Mouse (Mus musculus): ENCODE results near the gene Zfp69. TPM values are rescaled to one million over a fixed set of nuclear protein-coding genes. Genes with fewer than 3 reads are reported as not detected.

Zfp69 gene
- 8.8 and 9.8 TPM in 2 replicates for polyA plus RNA-seq (2014; fragmentation: Nextera tagmentation; extraction: Ambion mirVana)

DNA sequence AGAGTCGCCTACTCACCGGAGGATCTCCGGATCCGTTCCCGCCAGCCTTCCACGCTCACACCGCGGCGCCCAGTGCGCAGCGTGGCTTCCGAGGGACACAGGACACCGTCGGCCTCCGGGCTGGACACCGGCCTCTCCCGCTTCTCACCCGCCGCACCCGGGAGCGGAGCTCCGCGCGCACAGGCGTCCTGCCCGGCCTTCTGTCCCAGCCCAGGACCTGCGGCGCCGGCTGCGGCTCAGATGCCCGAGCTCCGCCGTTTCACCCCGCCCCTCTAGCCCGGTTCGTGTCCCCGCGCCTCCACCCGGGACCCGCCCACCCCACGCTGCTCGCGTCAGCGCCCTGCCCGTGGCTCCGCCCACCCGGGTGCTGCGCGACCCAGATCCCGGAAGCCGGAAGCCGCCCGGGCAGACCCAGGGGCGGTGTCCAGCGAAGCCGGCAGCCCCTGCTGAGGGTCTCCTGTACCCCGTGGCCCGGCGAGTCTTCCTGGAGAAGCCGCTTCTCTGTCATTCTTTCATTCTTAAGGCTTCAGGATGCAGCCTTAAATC is at the start of gene Zfp69:
Gene Zfp69 (minus strand): TSS at position 272 of the 546 bp plus-strand sequence.
- WGBS, result 0% methylated on average over 60 of the region's 60 CpGs
- Histone ChIP-seq H3K9me3 (ENCODE audit: control insufficient read depth, low read length) (no peaks in the 10 kb centered on the region), H3K36me3 (ENCODE audit: control insufficient read depth, insufficient read depth, low read length) (no peaks in the 10 kb centered on the region), H3K9ac (ENCODE audit: low read length) (peak within 1 kb of the TSS; percentile 83), H3K4me2 (ENCODE audit: low read depth, low read length, severe bottlenecking) (peak within 1 kb of the TSS; percentile 82), H3K27me3 (ENCODE audit: control insufficient read depth, insufficient read depth, low read length) (no peaks in the 10 kb centered on the region), H3K4me3 (ENCODE audit: low read depth, low read length) (peak within 1 kb of the TSS; percentile 69), H3K27ac (ENCODE audit: low read depth, low read length) (peak within 1 kb of the TSS; percentile 64), H3K4me1 (replicated peaks; ENCODE audit: control insufficient read depth, insufficient read depth, low read length) (no peaks in the 10 kb centered on the region)
- DNase-seq (ENCODE audit: low spot score) (peak; percentile 95), ATAC-seq (replicated peaks; ENCODE audit: low FRiP score) (peak; percentile 98)

DNA sequence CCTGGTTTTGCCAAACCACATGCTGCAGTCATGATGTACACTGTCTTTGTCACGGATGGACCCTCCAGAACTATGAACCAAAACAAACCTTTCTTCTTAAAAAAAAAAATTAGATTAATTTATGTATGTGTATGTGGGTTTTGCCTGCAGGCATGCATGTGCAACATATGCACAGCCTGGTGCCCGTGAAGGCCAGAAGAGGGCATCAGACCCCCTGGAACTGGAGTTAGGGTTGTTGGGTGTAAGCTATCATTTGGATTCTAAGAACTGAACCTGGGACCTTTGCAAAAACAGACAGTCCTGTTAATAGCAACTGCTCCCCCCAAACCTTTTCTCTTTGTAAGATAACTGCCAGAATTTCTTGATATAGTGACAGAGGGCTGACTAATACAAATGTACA is 49.5 kb upstream of the Zfp69 start:
- 82% methylated on average over 2 of the region's 2 CpGs for WGBS
- Histone ChIP-seq H3K36me3 (ENCODE audit: control insufficient read depth, insufficient read depth, low read length) (no peaks in the 10 kb centered on the region), H3K9ac (ENCODE audit: low read length) (no peak overlapping the region), H3K9me3 (ENCODE audit: control insufficient read depth, low read length) (no peaks in the 10 kb centered on the region), H3K4me3 (ENCODE audit: low read depth, low read length) (no peak overlapping the region), H3K4me1 (replicated peaks; ENCODE audit: control insufficient read depth, insufficient read depth, low read length) (peaks cover 11% of the 10 kb centered on the region), H3K27me3 (ENCODE audit: control insufficient read depth, insufficient read depth, low read length) (no peaks in the 10 kb centered on the region), H3K27ac (ENCODE audit: low read depth, low read length) (no peak overlapping the region), H3K4me2 (ENCODE audit: low read depth, low read length, severe bottlenecking) (no peak overlapping the region)
- no peak for DNase-seq (ENCODE audit: low spot score)
- ATAC-seq (replicated peaks; ENCODE audit: low FRiP score), result no peak

- Histone ChIP-seq H3K9me3 (ENCODE audit: control insufficient read depth, low read length) (no peaks in the 10 kb centered on the region), H3K4me1 (replicated peaks; ENCODE audit: control insufficient read depth, insufficient read depth, low read length) (no peaks in the 10 kb centered on the region), H3K27me3 (ENCODE audit: control insufficient read depth, insufficient read depth, low read length) (no peaks in the 10 kb centered on the region), H3K4me3 (ENCODE audit: low read depth, low read length) (no peak overlapping the region), H3K27ac (ENCODE audit: low read depth, low read length) (no peak overlapping the region), H3K4me2 (ENCODE audit: low read depth, low read length, severe bottlenecking) (no peak overlapping the region), H3K9ac (ENCODE audit: low read length) (no peak overlapping the region), H3K36me3 (ENCODE audit: control insufficient read depth, insufficient read depth, low read length) (no peaks in the 10 kb centered on the region)
- no peak for DNase-seq (ENCODE audit: low spot score)
- ATAC-seq (replicated peaks; ENCODE audit: low FRiP score), result no peak
- WGBS, result 80% methylated on average over 1 of the region's 1 CpGs
These were observed 44.4 kb upstream of the Zfp69 start for GRCm38 (mm10) chr4:120995911-120996310.

GRCm38 (mm10) chr4:120993025-120993424 is 41.5 kb upstream of the Zfp69 start:
- no peaks in the 10 kb centered on the region; the same call in 1 of the 2 replicates for H3K9me3 ChIP-seq (ENCODE audit: control insufficient read depth, low read length)
- no peak for DNase-seq (ENCODE audit: low spot score)
- H3K4me3 ChIP-seq (ENCODE audit: low read depth, low read length), result no peak overlapping the region
- H3K36me3 ChIP-seq (ENCODE audit: control insufficient read depth, insufficient read depth, low read length), result no peaks in the 10 kb centered on the region
- H3K9ac ChIP-seq (ENCODE audit: low read length), result no peak overlapping the region
- no peak overlapping the region for H3K27ac ChIP-seq (ENCODE audit: low read depth, low read length)
- ATAC-seq (replicated peaks; ENCODE audit: low FRiP score), result no peak
- no peak overlapping the region for H3K4me2 ChIP-seq (ENCODE audit: low read depth, low read length, severe bottlenecking)
- H3K27me3 ChIP-seq (ENCODE audit: control insufficient read depth, insufficient read depth, low read length), result no peaks in the 10 kb centered on the region
- WGBS, result 80% methylated on average over 1 of the region's 1 CpGs
- H3K4me1 ChIP-seq (replicated peaks; ENCODE audit: control insufficient read depth, insufficient read depth, low read length), result no peaks in the 10 kb centered on the region

DNA sequence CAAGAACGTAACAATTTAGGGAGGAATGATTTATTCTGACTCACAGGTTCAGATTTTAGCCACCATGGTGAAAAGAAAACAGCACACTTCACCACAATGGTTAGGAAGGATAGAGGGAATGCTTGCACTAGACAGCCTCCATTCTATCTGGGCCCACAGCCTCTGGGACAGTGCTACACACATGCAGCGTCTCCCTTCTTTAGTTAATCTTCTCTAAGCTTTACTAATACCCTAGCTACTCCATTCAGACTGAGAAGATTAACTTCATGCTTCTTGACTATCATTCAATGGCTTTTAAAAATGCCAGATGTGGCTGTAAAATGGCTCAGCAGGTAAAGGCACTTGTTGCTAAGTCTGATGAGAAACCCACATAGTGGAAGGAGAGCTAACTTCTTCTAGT is 40.8 kb upstream of the Zfp69 start:
- Histone ChIP-seq H3K4me3 (ENCODE audit: low read depth, low read length) (no peak overlapping the region), H3K4me2 (ENCODE audit: low read depth, low read length, severe bottlenecking) (no peak overlapping the region), H3K27ac (ENCODE audit: low read depth, low read length) (no peak overlapping the region), H3K9me3 (ENCODE audit: control insufficient read depth, low read length) (no peaks in the 10 kb centered on the region; the same call in 1 of the 2 replicates), H3K4me1 (replicated peaks; ENCODE audit: control insufficient read depth, insufficient read depth, low read length) (no peaks in the 10 kb centered on the region), H3K9ac (ENCODE audit: low read length) (no peak overlapping the region), H3K27me3 (ENCODE audit: control insufficient read depth, insufficient read depth, low read length) (no peaks in the 10 kb centered on the region), H3K36me3 (ENCODE audit: control insufficient read depth, insufficient read depth, low read length) (no peaks in the 10 kb centered on the region)
- ATAC-seq (replicated peaks; ENCODE audit: low FRiP score) (no peak), DNase-seq (ENCODE audit: low spot score) (no peak)
- WGBS, result 40% methylated on average over 2 of the region's 2 CpGs

DNA sequence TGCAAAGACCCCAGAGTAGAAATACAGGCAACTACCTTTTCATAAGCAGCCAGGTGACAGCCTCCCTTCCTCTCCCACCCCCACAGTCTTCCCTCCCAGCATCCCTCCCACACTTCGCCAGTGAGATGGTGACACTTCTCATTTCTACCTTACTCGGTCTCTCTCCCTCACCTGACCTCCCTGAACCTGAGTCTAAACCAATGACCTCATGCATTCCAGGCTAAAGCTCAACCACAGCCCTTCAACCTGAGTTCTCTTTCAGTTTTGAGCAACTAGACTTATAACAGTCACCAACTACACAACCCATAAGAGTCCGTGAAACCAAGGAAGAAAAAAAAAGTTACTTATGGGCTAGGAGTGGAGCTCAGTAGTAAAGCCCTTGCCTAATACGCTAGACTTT is 35.8 kb upstream of the Zfp69 start:
- no peak for DNase-seq (ENCODE audit: low spot score)
- no peaks in the 10 kb centered on the region for H3K27me3 ChIP-seq (ENCODE audit: control insufficient read depth, insufficient read depth, low read length)
- no peaks in the 10 kb centered on the region for H3K36me3 ChIP-seq (ENCODE audit: control insufficient read depth, insufficient read depth, low read length)
- no peaks in the 10 kb centered on the region for H3K4me1 ChIP-seq (replicated peaks; ENCODE audit: control insufficient read depth, insufficient read depth, low read length)
- no peak overlapping the region for H3K4me2 ChIP-seq (ENCODE audit: low read depth, low read length, severe bottlenecking)
- H3K9ac ChIP-seq (ENCODE audit: low read length), result no peak overlapping the region
- no peak overlapping the region for H3K27ac ChIP-seq (ENCODE audit: low read depth, low read length)
- no peaks in the 10 kb centered on the region; the same call in 1 of the 2 replicates for H3K9me3 ChIP-seq (ENCODE audit: control insufficient read depth, low read length)
- WGBS, result 93% methylated on average over 4 of the region's 4 CpGs
- ATAC-seq (replicated peaks; ENCODE audit: low FRiP score), result no peak
- H3K4me3 ChIP-seq (ENCODE audit: low read depth, low read length), result no peak overlapping the region

GRCm38 (mm10) chr4:120986446-120986845 is 34.9 kb upstream of the Zfp69 start:
- Histone ChIP-seq H3K4me1 (replicated peaks; ENCODE audit: control insufficient read depth, insufficient read depth, low read length) (no peaks in the 10 kb centered on the region), H3K4me3 (ENCODE audit: low read depth, low read length) (no peak overlapping the region), H3K9ac (ENCODE audit: low read length) (no peak overlapping the region), H3K9me3 (ENCODE audit: control insufficient read depth, low read length) (no peaks in the 10 kb centered on the region; the same call in 1 of the 2 replicates), H3K4me2 (ENCODE audit: low read depth, low read length, severe bottlenecking) (no peak overlapping the region), H3K27ac (ENCODE audit: low read depth, low read length) (no peak overlapping the region), H3K27me3 (ENCODE audit: control insufficient read depth, insufficient read depth, low read length) (no peaks in the 10 kb centered on the region), H3K36me3 (ENCODE audit: control insufficient read depth, insufficient read depth, low read length) (no peaks in the 10 kb centered on the region)
- WGBS, result 31% methylated on average over 6 of the region's 6 CpGs
- DNase-seq (ENCODE audit: low spot score) (no peak), ATAC-seq (replicated peaks; ENCODE audit: low FRiP score) (no peak)

DNA sequence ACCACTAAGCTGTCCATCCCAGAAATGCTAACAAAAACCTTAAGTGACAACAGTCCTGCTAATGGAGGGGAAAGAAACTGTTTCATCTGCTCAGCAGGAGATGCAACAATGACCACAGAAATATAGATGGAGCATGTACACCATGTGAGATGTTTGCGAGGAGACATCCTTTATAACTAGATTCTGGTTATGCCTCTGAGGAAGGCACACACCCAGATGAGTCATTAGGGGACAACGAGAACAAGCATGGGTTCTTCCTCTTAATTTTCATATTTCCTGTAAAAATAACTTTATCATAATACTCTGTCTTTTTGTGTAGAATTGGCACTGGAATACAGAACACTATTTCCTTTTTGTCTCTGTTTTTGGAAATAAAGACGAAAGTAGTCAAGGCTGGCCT is 26.7 kb upstream of the Zfp69 start:
- ATAC-seq (replicated peaks; ENCODE audit: low FRiP score) (no peak), DNase-seq (ENCODE audit: low spot score) (no peak)
- H3K9ac ChIP-seq (ENCODE audit: low read length), result no peak overlapping the region
- WGBS, result 95% methylated on average over 3 of the region's 3 CpGs
- H3K4me1 ChIP-seq (replicated peaks; ENCODE audit: control insufficient read depth, insufficient read depth, low read length), result no peaks in the 10 kb centered on the region
- H3K9me3 ChIP-seq (ENCODE audit: control insufficient read depth, low read length), result no peaks in the 10 kb centered on the region
- no peak overlapping the region for H3K27ac ChIP-seq (ENCODE audit: low read depth, low read length)
- no peaks in the 10 kb centered on the region for H3K27me3 ChIP-seq (ENCODE audit: control insufficient read depth, insufficient read depth, low read length)
- no peak overlapping the region for H3K4me2 ChIP-seq (ENCODE audit: low read depth, low read length, severe bottlenecking)
- H3K4me3 ChIP-seq (ENCODE audit: low read depth, low read length), result no peak overlapping the region
- no peaks in the 10 kb centered on the region for H3K36me3 ChIP-seq (ENCODE audit: control insufficient read depth, insufficient read depth, low read length)

- Histone ChIP-seq H3K27me3 (ENCODE audit: control insufficient read depth, insufficient read depth, low read length) (no peaks in the 10 kb centered on the region), H3K4me3 (ENCODE audit: low read depth, low read length) (no peak overlapping the region), H3K4me1 (replicated peaks; ENCODE audit: control insufficient read depth, insufficient read depth, low read length) (no peaks in the 10 kb centered on the region), H3K36me3 (ENCODE audit: control insufficient read depth, insufficient read depth, low read length) (no peaks in the 10 kb centered on the region), H3K27ac (ENCODE audit: low read depth, low read length) (no peak overlapping the region), H3K4me2 (ENCODE audit: low read depth, low read length, severe bottlenecking) (no peak overlapping the region), H3K9me3 (ENCODE audit: control insufficient read depth, low read length) (no peaks in the 10 kb centered on the region), H3K9ac (ENCODE audit: low read length) (no peak overlapping the region)
- WGBS, result 89% methylated on average over 4 of the region's 4 CpGs
- ATAC-seq (replicated peaks; ENCODE audit: low FRiP score) (no peak), DNase-seq (ENCODE audit: low spot score) (no peak)
These were observed 23.9 kb upstream of the Zfp69 start for GRCm38 (mm10) chr4:120975428-120975734.
